Mouse (Mus musculus): ENCODE measurements around the gene Hadha. TPM values are rescaled to one million over a fixed set of nuclear protein-coding genes. Genes with fewer than 3 reads are reported as not detected.

Gene Hadha
- total RNA-seq, 4 experiments from 2014 or later: 1,298 to 1,376 (median 1,346) TPM

DNA sequence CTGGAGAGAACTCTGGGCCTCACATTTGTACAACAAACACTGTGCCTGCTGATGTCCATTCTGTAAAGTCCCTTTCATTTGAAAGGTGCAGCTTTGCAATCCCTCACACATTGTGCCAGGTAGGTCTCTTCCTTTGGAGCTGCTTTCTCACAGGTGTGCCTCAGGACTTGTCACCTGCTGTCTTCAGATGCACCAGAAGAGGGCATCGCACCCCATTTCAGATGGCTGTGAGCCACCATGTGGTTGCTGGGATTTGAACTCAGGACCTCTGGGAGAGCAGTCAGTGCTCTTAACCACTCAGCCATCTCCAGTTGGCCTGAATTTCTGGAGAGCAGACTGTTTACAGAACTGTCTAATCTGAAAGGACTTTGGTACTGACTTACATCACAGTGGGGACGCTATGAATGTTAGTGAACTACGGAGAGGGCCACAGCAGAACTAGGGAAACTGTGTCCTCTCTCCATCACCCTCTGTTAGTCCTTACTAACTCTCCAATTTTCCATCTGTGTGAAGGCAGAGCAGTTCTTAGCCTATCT, 42.4 kb downstream of the Hadha start:
- no peak for DNase-seq (ENCODE audit: low spot score)

DNA sequence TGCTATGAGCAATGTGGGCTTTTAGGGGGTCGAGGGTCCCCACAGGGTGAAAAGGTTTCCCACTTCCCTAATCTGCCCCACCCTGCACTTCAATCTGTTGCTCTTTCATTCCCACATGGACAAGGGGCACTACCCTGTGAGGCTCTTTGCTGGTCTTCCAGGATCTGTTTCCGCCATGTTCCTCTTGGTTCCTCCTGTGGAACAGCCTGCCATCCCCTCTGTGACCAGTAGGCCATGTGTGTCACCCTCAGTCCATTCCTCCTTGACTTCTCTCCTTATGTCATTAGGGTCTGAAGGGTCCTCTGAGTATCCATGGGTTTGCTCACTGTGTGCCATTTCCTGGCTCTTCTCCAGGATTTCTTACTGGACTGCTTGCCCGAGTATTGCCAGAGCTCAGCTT, 43.2 kb downstream of the Hadha start:
- DNase-seq (ENCODE audit: low spot score): no peak

DNA sequence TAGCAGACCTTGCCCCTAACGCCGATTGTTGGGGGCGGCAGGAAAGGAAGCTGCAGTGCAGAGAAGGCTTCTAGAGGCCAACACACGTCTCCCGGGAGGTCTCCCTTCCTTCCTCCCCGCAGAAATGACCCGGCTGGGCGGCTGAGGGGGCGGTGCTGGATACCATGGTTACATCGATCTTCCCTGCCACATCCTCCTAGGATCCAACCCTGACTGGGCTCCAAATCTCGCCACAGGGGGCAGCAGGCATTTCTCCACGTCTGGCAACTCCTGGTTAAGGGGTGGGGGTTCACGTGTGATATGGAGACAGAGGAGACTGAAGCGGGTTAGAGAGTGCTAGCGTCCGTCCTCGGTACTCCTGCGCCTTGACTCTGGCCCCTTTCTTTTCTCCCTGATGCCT, 43.8 kb downstream of the Hadha start:
- peak; percentile 29 for DNase-seq (ENCODE audit: low spot score)

DNA sequence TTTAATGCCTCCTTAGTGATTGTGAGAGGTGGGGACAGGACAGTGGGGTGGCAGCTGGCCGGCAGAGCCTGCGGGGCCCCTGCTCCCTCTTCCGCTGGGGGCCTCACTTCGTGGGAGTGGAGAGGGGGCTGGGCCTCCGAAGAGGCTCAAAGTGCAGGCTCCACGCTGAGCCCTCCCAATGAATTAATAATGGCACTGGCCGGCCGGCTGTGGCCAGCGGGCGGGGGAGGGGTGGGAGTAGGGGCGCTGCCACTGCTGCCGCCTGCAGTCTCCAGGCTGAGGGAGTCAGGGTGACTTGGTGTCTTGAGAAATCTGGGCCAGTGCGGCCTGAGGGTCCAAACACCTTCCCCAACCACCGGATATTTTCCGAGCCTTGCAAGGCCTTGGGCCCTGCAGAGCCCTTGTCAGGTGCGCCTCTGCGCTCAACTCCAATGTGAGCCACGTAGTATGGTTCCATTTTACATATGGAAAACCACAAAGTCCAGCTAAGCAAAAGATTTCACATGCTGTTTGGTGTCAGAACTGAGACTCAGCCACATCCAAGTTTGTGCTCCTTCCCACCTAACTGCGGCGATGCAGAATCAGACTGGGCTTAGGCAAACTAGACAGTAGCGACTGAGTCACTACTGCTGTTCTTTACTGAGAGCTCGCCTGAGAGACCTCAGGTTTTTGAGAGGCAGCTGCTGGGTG, 44.4 kb downstream of the Hadha start:
- DNase-seq (ENCODE audit: low spot score): no peak

DNA sequence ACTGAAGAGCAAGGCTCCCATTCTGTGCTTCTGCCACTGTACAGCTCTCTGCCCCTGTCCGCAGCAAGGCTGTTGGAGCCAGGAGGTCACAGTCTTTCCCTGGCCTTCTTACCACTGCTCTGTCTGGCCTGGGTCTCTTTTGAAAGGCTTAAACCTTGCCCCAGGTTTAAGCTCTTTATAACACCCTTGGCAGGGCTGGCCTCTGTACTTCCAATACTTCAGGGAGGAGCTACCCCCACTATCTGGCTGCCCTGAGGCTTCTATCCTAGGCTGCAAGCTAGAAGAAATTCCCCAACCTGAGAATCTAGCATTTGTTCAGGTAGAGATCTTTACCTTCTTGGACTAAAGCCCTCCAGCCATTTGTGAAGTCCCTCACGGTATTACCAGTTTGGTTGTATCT, 45.1 kb downstream of the Hadha start:
- DNase-seq (ENCODE audit: low spot score): no peak

DNA sequence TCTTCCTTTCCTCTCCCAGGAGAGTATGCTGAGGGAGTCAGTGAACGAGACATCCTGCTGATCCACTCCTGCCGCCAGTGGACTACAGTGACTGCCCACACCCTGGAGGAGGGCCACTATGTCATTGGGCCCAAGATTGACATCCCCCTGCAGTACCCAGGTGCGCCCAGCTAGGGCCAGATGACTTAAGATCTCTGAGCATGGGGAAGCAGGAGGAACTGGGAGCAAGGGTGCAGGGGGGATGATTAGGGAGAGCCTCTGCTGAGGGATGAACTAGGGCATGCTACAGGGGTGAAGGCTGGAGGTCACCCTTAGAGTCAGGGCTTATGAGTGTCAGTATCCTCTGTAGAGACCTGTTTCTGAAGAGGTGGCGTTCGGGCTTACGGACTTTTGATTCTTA, 46.7 kb downstream of the Hadha start:
- no peak for DNase-seq (ENCODE audit: low spot score)

DNA sequence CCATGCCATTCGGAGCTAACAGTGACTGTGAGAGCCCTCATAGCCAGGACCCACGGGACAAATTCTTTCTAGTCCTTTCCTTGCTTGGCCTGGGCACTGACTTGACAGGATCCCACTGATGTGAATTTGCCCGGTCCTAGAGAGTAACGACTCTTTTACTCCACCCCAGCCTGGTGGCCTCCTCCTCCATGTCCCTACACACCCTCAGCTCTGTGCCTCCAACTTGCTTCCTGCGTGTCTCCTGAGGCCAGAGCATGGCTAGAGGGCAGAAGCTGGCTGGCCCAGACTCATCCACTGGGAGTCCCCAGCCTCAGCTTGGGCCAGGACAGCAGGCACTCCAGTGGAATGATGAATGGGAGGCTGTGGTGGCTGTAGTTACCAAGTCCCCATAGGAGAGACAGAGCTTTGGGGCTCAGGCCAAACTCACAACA, 47.3 kb downstream of the Hadha start:
- no peak for DNase-seq (ENCODE audit: low spot score)

DNA sequence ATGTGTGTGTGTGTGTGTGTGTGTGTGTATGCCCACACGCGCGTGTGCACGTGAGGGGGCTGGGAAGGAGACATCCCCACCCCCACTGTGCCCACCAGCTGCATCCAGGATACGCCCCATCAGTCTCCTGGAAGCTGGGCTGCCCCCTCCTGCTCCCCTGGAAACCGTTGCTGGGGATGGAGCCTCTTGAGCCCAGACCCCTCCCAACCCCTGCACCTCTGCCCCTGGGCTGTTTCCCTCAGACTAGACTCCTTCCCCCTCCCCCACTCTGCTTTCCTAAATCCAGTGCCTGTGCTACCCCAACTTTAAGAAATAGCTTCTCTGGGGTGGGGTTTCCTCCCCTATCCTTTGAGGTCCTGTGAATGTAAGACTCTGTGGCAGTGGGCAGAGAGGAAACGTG, 47.8 kb downstream of the Hadha start:
- DNase-seq (ENCODE audit: low spot score): no peak

DNA sequence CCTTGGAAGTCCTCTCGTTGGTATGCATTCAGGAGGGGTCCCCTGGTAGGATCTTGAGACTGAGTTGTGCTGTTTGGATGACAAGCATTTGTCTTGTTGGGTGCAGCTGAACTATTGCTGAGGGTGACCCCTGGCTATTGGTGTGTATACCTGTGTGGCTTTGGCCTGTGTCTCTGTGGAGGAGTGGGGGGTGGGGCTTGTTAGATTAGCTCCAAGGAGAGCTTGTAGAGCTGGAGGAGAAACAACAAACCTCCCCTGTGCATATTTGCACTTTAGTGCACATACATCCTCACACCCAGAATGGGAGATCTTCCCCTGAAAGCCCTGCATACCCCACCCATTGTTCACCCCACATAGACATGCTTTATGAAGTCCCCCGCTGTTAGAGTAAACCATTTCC, 48.2 kb downstream of the Hadha start:
- DNase-seq (ENCODE audit: low spot score): no peak

DNA sequence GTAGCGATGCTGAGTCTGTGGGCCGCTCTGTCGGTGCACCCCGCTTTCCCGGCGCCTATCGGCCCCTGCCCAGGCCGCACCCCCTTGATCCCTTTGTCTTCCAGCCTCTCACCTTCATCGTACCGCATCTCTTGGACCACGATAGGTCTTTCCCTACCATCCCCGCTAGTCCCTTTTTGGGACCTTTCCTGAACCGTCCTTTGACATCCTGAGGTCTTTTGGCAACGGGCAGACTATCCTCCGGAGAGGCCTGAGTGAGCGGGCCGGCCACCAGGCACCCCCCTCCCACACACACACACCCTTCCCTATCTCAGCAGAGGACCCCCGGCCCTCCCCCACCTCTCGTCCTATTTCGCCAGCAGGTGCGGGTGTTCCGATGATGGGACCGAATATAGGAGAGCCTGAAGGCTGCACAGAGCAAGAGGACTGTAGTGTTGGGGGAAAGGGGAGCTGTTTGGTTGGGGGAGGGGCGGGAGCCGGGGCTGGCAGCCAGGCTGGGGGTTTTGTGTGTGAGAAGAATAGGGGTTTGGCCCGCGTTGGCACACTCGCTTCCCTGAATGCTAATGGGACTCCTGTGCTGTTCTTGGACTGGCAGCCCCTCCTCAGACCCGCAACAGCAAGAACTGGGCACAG, 49.2 kb downstream of the Hadha start, which contains the start of gene 3110082J24Rik:
3110082J24Rik (minus strand) TSS at position 419 of the 633 bp plus-strand sequence.
- no peak for DNase-seq (ENCODE audit: low spot score)

DNA sequence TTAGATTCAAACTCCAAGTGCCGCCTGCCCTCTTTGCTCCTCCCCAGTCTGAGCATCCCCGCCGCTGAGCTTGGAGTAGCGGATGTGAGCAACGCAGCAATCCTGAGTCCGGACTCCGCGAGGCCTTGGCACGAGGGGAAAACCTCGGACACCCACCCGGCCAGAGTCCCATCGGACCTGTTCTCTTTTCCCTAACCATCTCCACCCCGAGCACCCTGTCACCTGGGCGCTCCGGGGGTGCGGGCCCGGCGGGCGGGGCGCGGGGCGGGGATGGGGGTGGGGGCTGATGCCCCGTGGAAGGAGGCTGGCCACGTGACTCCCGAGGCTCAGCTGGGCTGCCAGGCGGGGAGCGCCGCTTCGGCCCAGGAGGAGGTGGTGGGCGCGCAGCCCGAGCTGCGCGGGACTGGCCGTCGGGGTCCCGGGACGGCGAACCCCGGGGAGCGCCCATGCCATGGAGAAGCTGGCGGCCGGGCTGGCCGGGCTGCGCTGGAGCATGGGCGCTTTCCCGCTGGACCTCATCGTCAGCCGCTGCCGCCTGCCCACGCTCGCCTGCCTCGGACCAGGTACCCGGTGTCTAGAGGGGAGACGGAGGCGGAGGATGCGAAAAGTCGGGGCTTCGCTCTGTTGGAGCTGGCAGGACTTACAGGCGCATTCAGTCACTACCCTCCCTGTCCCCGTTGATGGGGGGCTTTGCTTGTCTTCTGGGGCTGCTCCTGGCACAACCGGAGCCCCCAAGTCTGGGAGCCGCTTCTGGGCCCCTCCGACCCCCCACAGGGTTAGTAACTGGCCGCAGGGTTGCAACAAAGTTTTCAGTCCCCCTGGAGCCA, 49.9 kb downstream of the Hadha start, which contains the start of gene Garem2:
Garem2 (plus strand) TSS at position 321 of the 827 bp plus-strand sequence.
- DNase-seq (ENCODE audit: low spot score): no peak

DNA sequence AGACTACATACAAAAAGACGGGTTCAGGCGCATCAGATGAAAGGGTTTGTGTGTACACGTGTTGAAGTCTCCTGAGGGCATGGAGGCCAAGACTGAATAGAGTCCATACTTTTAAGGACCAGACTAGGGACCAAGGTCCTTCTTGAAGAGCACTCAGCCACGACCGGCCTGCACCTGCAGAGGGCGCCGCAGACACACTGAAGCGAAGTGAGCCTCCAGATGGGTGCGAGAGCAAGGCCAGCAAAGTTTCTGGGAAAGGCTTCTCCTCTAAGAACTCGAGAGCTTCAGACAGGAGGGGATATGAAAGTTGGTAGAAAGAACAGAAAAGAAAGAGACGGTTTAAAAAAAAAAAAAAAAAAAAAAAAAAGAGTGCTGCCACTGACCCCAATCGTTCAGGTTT, 50.6 kb downstream of the Hadha start:
- no peak for DNase-seq (ENCODE audit: low spot score)

DNA sequence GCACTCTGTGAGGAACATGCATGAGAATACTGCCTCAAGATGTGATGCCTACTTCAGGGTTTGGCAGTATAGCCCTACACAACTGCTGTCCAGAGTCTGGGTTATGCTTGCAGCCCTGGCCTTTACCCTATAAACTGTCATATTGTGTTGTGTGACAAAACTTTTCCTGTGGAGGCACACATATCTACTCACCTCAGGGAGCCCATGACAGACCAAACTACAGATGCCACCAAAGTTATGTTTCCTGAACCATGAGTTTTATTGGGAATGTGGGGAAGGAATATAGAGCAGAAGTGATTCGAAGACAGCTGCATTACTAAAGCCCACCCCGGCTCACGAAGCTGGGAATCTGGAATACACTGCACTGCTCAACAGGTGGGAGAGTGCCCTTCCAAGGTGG, 51.6 kb downstream of the Hadha start:
- no peak for DNase-seq (ENCODE audit: low spot score)

DNA sequence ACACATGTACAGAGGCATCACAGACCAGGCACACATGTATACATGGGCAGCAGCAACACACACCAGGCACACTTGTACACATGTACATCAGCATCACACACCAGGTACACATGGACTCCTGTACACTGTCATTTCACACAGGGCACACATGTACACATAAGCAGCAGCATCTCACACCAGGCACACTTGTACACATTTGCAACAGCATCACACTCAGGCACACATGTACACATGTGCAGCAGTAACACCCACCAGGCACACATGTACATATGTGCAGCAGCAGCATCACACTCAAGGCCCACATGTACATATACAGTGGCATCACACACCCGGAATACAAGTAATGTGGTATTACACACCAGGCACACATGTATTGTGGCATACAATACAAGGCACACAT, 56.7 kb downstream of the Hadha start:
- no peak for DNase-seq (ENCODE audit: low spot score)

DNA sequence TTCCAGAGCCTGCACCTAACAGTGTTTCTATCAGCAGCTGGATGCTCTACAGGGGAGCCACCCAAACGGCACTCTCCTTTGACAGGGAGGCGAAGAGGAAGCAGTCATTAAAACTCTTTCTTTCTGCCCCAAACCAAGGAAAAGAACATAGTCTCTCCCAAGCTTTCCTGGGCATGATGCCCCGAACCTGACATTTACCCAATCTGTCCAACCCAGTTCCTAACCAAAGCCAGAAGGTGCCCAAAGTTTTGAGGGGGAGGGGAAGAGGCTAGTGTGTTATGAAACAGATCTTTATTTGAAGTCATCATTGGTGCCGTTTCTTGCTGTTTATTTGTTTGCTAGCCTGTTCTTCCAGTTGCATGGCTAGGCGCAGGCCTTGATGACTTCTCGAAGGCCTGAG, 59.2 kb downstream of the Hadha start:
- DNase-seq (ENCODE audit: low spot score): no peak

DNA sequence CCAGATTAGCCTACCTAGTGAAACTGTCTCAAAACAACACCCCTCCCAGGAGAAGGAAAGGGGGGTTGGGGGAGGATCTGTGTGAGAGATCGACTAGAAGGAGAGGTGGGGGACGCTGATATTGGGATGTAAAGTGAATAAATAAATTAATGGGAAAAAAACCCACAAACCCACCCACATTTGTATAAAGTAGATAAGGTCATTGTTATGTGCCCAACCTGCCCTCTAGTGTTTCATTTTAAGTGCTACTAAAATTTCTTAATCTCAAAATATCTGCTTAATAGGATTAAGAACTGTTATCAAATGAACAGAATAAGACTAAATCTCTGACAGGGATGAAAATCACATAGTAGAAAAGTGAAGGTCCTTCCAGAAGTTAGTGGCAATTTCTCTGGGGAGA, 60.6 kb downstream of the Hadha start:
- DNase-seq (ENCODE audit: low spot score): no peak

DNA sequence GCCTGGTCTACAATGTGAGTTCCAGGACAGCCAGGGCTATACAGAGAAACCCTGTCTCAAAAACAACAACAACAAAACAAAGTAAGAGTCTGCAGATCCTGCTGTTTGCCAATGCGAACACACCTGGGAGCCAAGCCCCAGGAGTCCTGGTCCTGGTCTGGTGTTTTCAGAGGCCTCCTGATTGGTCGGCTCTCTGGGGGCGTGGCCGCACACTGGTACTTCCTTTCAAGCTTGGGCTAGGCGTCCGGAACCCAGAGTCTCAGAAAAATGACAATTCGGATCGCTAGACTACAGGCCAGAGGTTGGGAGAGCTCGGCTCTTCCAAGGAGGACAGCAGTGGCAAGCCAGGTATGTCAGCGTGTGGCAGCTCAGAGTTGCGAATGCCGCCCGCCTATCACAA, 62.3 kb downstream of the Hadha start:
- no peak for DNase-seq (ENCODE audit: low spot score)

DNA sequence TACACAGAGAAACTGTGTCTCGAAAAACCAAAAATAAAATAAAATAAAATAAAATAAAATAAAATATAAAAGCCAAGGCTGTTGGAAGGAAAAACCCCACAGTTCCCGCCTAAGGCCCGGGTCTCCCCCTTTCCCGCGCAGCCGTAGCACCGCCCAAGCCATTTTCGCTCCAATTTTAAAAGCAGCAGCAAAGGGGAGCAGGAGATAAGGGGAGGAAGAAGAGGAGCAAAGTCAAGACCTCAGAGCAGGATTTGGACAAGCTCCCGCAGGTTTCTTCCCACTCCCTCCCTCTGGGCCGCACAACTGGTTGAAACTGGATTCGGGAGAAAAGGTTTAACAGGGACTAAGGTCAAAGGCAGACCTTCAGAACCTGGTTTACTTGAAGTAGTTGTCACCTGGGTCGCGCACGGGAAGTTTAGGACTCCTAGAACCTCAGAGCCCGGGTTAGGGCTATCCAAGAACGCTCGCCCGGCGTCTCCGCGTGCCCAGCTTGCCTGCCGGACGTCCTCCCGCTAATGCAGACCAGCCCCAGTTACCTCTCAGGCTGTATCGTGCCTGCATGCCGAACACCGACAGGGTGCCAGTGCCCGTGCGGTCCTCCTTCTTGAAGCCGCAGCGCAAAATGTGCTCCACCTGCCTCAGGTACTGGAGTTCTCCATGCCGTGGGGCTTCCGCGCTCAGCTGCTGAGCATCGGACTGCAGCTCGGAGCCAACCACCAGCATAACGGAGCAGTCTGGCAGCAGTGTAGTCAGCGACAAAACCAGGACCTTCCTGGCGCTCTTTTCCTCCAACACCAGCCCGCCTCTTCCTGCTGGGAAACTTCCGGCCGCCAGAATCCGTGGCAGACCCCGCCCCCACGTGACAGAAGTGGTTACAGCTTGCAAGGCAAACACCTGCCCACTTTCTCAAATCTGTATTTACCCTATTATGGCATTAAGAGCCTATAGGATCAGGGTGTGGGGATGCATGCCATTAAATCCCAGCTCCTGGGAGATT, 81.8 kb downstream of the Hadha start, which contains the start of gene Tyms:
Tyms (minus strand) TSS at position 793 of the 997 bp plus-strand sequence.
- DNase-seq (ENCODE audit: low spot score): peak; percentile 81

DNA sequence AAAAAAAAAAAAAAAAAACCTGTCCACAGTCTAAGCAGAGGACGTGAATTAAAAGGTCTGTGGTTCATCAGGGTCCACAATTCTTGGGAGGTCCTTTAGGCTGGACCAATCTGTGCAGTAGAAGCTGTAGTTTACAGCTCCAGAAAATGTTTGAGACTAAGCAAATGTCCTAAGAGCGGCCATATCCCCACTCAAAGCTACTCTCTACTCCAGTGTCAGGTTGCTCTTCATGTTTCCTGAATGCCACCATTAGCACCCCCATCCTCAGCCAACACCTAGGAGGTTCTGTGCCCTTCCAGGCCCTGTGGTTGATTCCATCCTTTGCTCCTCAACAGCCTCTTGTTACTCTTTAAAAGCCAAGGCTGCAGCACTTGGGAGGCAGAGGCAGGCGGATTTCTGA, 82.6 kb downstream of the Hadha start:
- DNase-seq (ENCODE audit: low spot score): no peak

DNA sequence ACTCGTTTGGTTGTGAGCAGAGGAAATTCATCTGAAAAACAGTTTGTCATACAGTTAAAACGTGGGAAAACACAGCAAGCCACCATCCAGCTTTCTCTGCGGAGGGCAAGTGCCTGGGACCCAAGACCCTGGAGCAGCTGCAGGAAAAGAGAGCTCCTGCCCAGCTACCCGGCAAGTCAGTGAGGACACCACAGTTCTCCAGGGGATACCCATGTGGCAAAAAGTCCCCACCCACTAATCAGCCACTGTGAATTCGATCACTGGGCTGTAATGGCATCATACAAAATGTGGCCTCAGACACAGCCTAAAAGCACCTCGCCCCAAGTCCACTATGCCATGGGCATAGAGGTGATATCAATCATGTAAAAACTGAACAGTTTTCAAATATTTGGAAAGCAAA, 83.3 kb downstream of the Hadha start:
- DNase-seq (ENCODE audit: low spot score): no peak

Data from heart, adult 8-10 months (tissue).